Mouse (Mus musculus): ENCODE data around the gene Ptprg.

The Ptprg gene

GRCm38 (mm10) chr14:11564456-11564855 is 11.1 kb downstream of the Ptprg start:
- DNase-seq (ENCODE audit: low spot score): no peak

- DNase-seq (ENCODE audit: low spot score): no peak
Observed at GRCm38 (mm10) chr14:11565283-11565682, 12.0 kb downstream of the Ptprg start.

- DNase-seq (ENCODE audit: low spot score): no peak
Observed at GRCm38 (mm10) chr14:11569734-11570133, 16.4 kb downstream of the Ptprg start.

GRCm38 (mm10) chr14:11571766-11572394 is 18.5 kb downstream of the Ptprg start:
- DNase-seq (ENCODE audit: low spot score): no peak

- DNase-seq (ENCODE audit: low spot score): no peak
Observed at GRCm38 (mm10) chr14:11572395-11572784, 19.1 kb downstream of the Ptprg start.

- no peak for DNase-seq (ENCODE audit: low spot score)
Observed at GRCm38 (mm10) chr14:11573710-11574109, 20.4 kb downstream of the Ptprg start.

GRCm38 (mm10) chr14:11577276-11577909 is 24.1 kb downstream of the Ptprg start:
- DNase-seq (ENCODE audit: low spot score): no peak

- no peak for DNase-seq (ENCODE audit: low spot score)
Observed at GRCm38 (mm10) chr14:11577910-11578309, 24.6 kb downstream of the Ptprg start.

- no peak for DNase-seq (ENCODE audit: low spot score)
Observed at GRCm38 (mm10) chr14:11578492-11578967, 25.2 kb downstream of the Ptprg start.

- DNase-seq (ENCODE audit: low spot score): no peak
Observed at GRCm38 (mm10) chr14:11579950-11580349, 26.6 kb downstream of the Ptprg start.

- DNase-seq (ENCODE audit: low spot score): no peak
Observed at GRCm38 (mm10) chr14:11584263-11584662, 30.9 kb downstream of the Ptprg start.

GRCm38 (mm10) chr14:11584929-11585633 is 31.7 kb downstream of the Ptprg start:
- DNase-seq (ENCODE audit: low spot score): no peak

GRCm38 (mm10) chr14:11590387-11590786 is 37.1 kb downstream of the Ptprg start:
- DNase-seq (ENCODE audit: low spot score): no peak

GRCm38 (mm10) chr14:11592650-11593049 is 39.3 kb downstream of the Ptprg start:
- DNase-seq (ENCODE audit: low spot score): no peak

GRCm38 (mm10) chr14:11594336-11594735 is 41.0 kb downstream of the Ptprg start:
- no peak for DNase-seq (ENCODE audit: low spot score)

- DNase-seq (ENCODE audit: low spot score): no peak
Observed at GRCm38 (mm10) chr14:11604133-11604865, 51.0 kb downstream of the Ptprg start.

- DNase-seq (ENCODE audit: low spot score): no peak
Observed at GRCm38 (mm10) chr14:11608366-11608765, 55.0 kb downstream of the Ptprg start.

GRCm38 (mm10) chr14:11609857-11610582 is 56.7 kb downstream of the Ptprg start:
- no peak for DNase-seq (ENCODE audit: low spot score)

GRCm38 (mm10) chr14:11612426-11612825 is 59.1 kb downstream of the Ptprg start:
- no peak for DNase-seq (ENCODE audit: low spot score)

GRCm38 (mm10) chr14:11613146-11613545 is 59.8 kb downstream of the Ptprg start:
- no peak for DNase-seq (ENCODE audit: low spot score)

GRCm38 (mm10) chr14:11615697-11616096 is 62.4 kb downstream of the Ptprg start:
- no peak for DNase-seq (ENCODE audit: low spot score)

GRCm38 (mm10) chr14:11617362-11617761 is 64.0 kb downstream of the Ptprg start:
- no peak for DNase-seq (ENCODE audit: low spot score)
